ENCODE assay signal across 19 mouse cellular contexts in the genomic region with DNA sequence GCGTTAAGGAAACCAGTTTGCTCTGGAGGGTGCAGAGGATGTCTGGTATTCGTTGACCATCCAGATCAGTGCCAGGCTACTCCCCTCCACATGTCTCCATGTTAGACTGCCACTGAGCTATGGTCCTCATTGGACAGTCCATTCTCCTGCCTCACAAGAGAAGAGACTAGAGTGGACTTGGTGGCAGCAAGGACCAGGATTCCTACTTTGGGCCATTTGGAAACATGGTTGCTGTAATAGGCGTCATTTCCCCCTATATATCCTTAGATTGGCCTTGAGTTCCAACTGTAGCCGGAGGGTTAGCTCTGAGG.
DNase-seq lines count a peak whose midpoint lies in the region; ATAC-seq lines count a peak whose summit lies in the region.
"Had no signal": no experiment of that assay in that cellular context is flagged by ENCODE, and none has a peak within 500 bp of the region (broad histone marks: within the 10 kb centered on the region; RNA-seq: fewer than 3 reads in every experiment).

No protein-coding gene starts in this region.

- H3K9me3 ChIP-seq in heart, embryonic 10.5 days = no peaks in the 10 kb centered on the region
- H3K9me3 ChIP-seq in heart, embryonic 11.5 days (replicated peaks; ENCODE audit: control insufficient read depth, low read length) = no peaks in the 10 kb centered on the region
- H3K9me3 ChIP-seq in midbrain, embryonic 11.5 days (ENCODE audit: control insufficient read depth, low read length) = no peaks in the 10 kb centered on the region
- no peaks in the 10 kb centered on the region for H3K9me3 ChIP-seq in midbrain, embryonic 14.5 days (ENCODE audit: control insufficient read depth, low read length)
- H3K9me3 ChIP-seq in limb, embryonic 11.5 days (ENCODE audit: control insufficient read depth, low read length) = no peaks in the 10 kb centered on the region
- H3K9me3 ChIP-seq: liver, embryonic 13.5 days; neural tube, embryonic 13.5 days had no signal

- H3K4me2 ChIP-seq in heart, embryonic 11.5 days = no peak overlapping the region
- H3K4me2 ChIP-seq in midbrain, embryonic 11.5 days = no peak overlapping the region
- H3K4me2 ChIP-seq in midbrain, embryonic 14.5 days (ENCODE audit: low read length) = no peak overlapping the region
- no peak overlapping the region for H3K4me2 ChIP-seq in limb, embryonic 11.5 days (ENCODE audit: low read depth, severe bottlenecking)
- H3K4me2 ChIP-seq: liver, embryonic 13.5 days; lung, embryonic 14.5 days; neural tube, embryonic 13.5 days had no signal

- 0 out of 2 replicates have a peak overlapping the region, but pooled peaks have one; percentile 38 for H3K27ac ChIP-seq in heart, embryonic 10.5 days
- H3K27ac ChIP-seq in heart, embryonic 11.5 days (ENCODE audit: low read depth, low read length) = no peak overlapping the region; the same call in 1 of the 2 replicates
- no peak overlapping the region for H3K27ac ChIP-seq in midbrain, embryonic 11.5 days (ENCODE audit: low read depth, low read length)
- H3K27ac ChIP-seq in midbrain, embryonic 14.5 days (replicated peaks; ENCODE audit: low read depth, low read length) = no peak overlapping the region
- H3K27ac ChIP-seq in limb, embryonic 11.5 days (replicated peaks; ENCODE audit: low read depth, low read length) = peak overlapping the region; percentile 9
- H3K27ac ChIP-seq: layer of hippocampus, adult 2 months; liver, embryonic 13.5 days; neural tube, embryonic 13.5 days; stomach, postnatal 0 days had no signal

- DNase-seq in heart, embryonic 10.5 days (ENCODE audit: low spot score) = no peak
- DNase-seq in midbrain, embryonic 11.5 days (ENCODE audit: low spot score, missing footprints) = peak; percentile 69
- no peak for DNase-seq in midbrain, embryonic 14.5 days
- DNase-seq in limb, embryonic 11.5 days (ENCODE audit: low spot score) = no peak
- DNase-seq in kidney, postnatal 10 days = no peak
- DNase-seq in MN1 (ENCODE audit: low spot score) = no peak
- DNase-seq: cerebellum, adult 9-11 months; kidney, adult 2 months; kidney, postnatal 14 days; layer of hippocampus, postnatal 36 days; liver, embryonic 13.5 days; lung, embryonic 14.5 days; lung, postnatal 36 days; right cerebral cortex, adult 18-20 months had no signal

- 73% methylated on average over 4 of the region's 4 CpGs for WGBS in heart, embryonic 10.5 days
- 63% methylated on average over 4 of the region's 4 CpGs for WGBS in heart, embryonic 11.5 days (ENCODE audit: insufficient replicate concordance)
- 81% methylated on average over 4 of the region's 4 CpGs for WGBS in midbrain, embryonic 11.5 days
- 91% methylated on average over 4 of the region's 4 CpGs for WGBS in midbrain, embryonic 14.5 days
- WGBS in limb, embryonic 11.5 days = 55% methylated on average over 4 of the region's 4 CpGs

- H3K36me3 ChIP-seq in heart, embryonic 10.5 days = no peaks in the 10 kb centered on the region
- H3K36me3 ChIP-seq in heart, embryonic 11.5 days (ENCODE audit: control insufficient read depth, insufficient read depth, low read length) = no peaks in the 10 kb centered on the region
- no peaks in the 10 kb centered on the region for H3K36me3 ChIP-seq in midbrain, embryonic 11.5 days (ENCODE audit: control insufficient read depth, insufficient read depth, low read length)
- no peaks in the 10 kb centered on the region for H3K36me3 ChIP-seq in midbrain, embryonic 14.5 days (ENCODE audit: control insufficient read depth, insufficient read depth, low read length)
- H3K36me3 ChIP-seq in limb, embryonic 11.5 days (ENCODE audit: control insufficient read depth, insufficient read depth, low read length) = no peaks in the 10 kb centered on the region
- H3K36me3 ChIP-seq: liver, embryonic 13.5 days; neural tube, embryonic 13.5 days had no signal

- ATAC-seq in heart, embryonic 11.5 days (replicated peaks; ENCODE audit: insufficient number of reproducible peaks, low FRiP score, low TSS enrichment) = no peak
- no peak for ATAC-seq in midbrain, embryonic 11.5 days (ENCODE audit: low FRiP score)
- no peak for ATAC-seq in midbrain, embryonic 14.5 days (ENCODE audit: low FRiP score, low TSS enrichment)
- ATAC-seq in limb, embryonic 11.5 days (ENCODE audit: insufficient number of reproducible peaks, low FRiP score, low TSS enrichment, low read depth) = no peak; the same call in 1 of the 2 replicates
- ATAC-seq: inflammation-experienced regulatory T-cells, adult 6 months had no signal

- H3K4me1 ChIP-seq in heart, embryonic 10.5 days = peaks cover 84% of the 10 kb centered on the region
- H3K4me1 ChIP-seq in heart, embryonic 11.5 days (ENCODE audit: control insufficient read depth, insufficient read depth, low read length) = peaks cover 54% of the 10 kb centered on the region
- peaks cover 17% of the 10 kb centered on the region for H3K4me1 ChIP-seq in midbrain, embryonic 11.5 days (ENCODE audit: control insufficient read depth, insufficient read depth, low read length)
- peaks cover 27% of the 10 kb centered on the region for H3K4me1 ChIP-seq in midbrain, embryonic 14.5 days (ENCODE audit: control insufficient read depth, insufficient read depth, low read length)
- peaks cover 45% of the 10 kb centered on the region for H3K4me1 ChIP-seq in limb, embryonic 11.5 days (ENCODE audit: control insufficient read depth, insufficient read depth, low read length)
- H3K4me1 ChIP-seq: liver, embryonic 13.5 days had no signal

- peaks cover 7% of the 10 kb centered on the region; the same call in 1 of the 2 replicates for H3K27me3 ChIP-seq in heart, embryonic 10.5 days (ENCODE audit: insufficient read depth, poor library complexity, severe bottlenecking)
- H3K27me3 ChIP-seq in heart, embryonic 11.5 days (ENCODE audit: control insufficient read depth, insufficient read depth, low read length) = no peaks in the 10 kb centered on the region
- H3K27me3 ChIP-seq in midbrain, embryonic 11.5 days (ENCODE audit: control insufficient read depth, insufficient read depth, low read length) = peaks cover 22% of the 10 kb centered on the region
- peaks cover 4% of the 10 kb centered on the region; the same call in 1 of the 2 replicates for H3K27me3 ChIP-seq in midbrain, embryonic 14.5 days (ENCODE audit: control insufficient read depth, insufficient read depth, low read length)
- no peaks in the 10 kb centered on the region for H3K27me3 ChIP-seq in limb, embryonic 11.5 days (ENCODE audit: control insufficient read depth, insufficient read depth, low read length)
- H3K27me3 ChIP-seq: liver, embryonic 13.5 days had no signal

- no peak overlapping the region for H3K4me3 ChIP-seq in heart, embryonic 10.5 days
- no peak overlapping the region for H3K4me3 ChIP-seq in heart, embryonic 11.5 days (ENCODE audit: low read depth, low read length)
- no peak overlapping the region for H3K4me3 ChIP-seq in midbrain, embryonic 11.5 days (ENCODE audit: low read depth, low read length)
- H3K4me3 ChIP-seq in midbrain, embryonic 14.5 days (replicated peaks; ENCODE audit: low read depth, low read length) = no peak overlapping the region
- H3K4me3 ChIP-seq in limb, embryonic 11.5 days (ENCODE audit: low read depth, low read length) = no peak overlapping the region
- H3K4me3 ChIP-seq: layer of hippocampus, adult 2 months; liver, embryonic 13.5 days; neural tube, embryonic 13.5 days had no signal

- H3K9ac ChIP-seq in heart, embryonic 11.5 days (ENCODE audit: low read depth, low read length) = no peak overlapping the region
- H3K9ac ChIP-seq in midbrain, embryonic 11.5 days (ENCODE audit: low read length) = no peak overlapping the region
- H3K9ac ChIP-seq in midbrain, embryonic 14.5 days (replicated peaks; ENCODE audit: low read length) = no peak overlapping the region
- no peak overlapping the region for H3K9ac ChIP-seq in limb, embryonic 11.5 days (ENCODE audit: low read length)
- H3K9ac ChIP-seq: liver, embryonic 13.5 days; lung, embryonic 14.5 days; neural tube, embryonic 13.5 days had no signal

Comparison
In these comparisons a context has a peak if more than half of its experiments do, and no peak if none do; other contexts are left out.
1. H3K27ac ChIP-seq: peak in heart, embryonic 10.5 days (single experiment) and limb, embryonic 11.5 days (single experiment); none in heart, embryonic 11.5 days (single experiment), midbrain, embryonic 11.5 days (single experiment) and midbrain, embryonic 14.5 days (single experiment).